Mouse (Mus musculus) layer of hippocampus, postnatal 25 days (tissue): ENCODE measurements at regions not wholly inside any gene's neighbourhood (a gene's known extent, or its start where the extent isn't known, plus 50 kb on each side); places are given as distances from the start of the nearest gene placed in this dataset.

Source experiments
- DNase-seq, 2 experiments: peaks; one replicate each; pipeline ENCODE4 v3.0.0; 2022; ENCODE audit warnings: mixed read lengths in 2 of 2, low spot score in 1 of 2; ENCODE audit errors: extremely low spot score in 1 of 2

DNA sequence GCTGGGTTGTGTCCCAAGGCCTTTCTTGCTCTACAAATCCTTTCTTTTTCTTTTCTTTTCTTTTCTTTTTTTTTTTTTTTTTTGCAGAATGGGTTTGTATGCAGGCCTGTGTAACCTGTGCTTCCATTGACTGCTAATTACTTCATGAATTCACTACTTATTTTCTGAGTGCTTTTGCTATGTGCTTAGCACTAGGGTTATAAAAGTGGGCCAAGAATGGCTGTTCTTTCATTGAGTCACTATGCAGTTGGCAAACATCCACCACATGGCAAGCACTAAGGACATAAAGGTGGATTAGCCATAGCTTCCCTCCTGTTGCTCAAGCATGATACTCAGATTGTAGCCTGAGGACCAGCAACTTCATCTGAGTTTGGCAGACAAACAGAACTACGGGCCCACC, 1641.8 kb upstream of the Gm7489 start:
- DNase-seq: no peak
